In genomic region chr10:44148337-44149317, GRCm38 (mm10) we compare ENCODE assay signal across 8 mouse cellular contexts. TPM values are rescaled to one million over a fixed set of nuclear protein-coding genes. Genes with fewer than 3 reads are reported as not detected.
A peak's percentile ranks its signal among the peaks of the same experiment; 100 is the strongest.
DNase-seq lines count a peak whose midpoint lies in the region; TF ChIP-seq lines count a peak whose summit lies in the region.

Crybg1 (minus strand) TSS chr10:44148853.

- H3K4me1 ChIP-seq in ES-Bruce4 (ENCODE audit: control insufficient read depth, insufficient read depth, low read length), result no peaks in the 10 kb centered on the region
- H3K4me1 ChIP-seq in bone marrow, adult 2 months (ENCODE audit: control insufficient read depth, insufficient read depth, low read length), result no peaks in the 10 kb centered on the region
- no peaks in the 10 kb centered on the region for H3K4me1 ChIP-seq in embryonic fibroblast, embryonic 13.5 days (ENCODE audit: control insufficient read depth, insufficient read depth, low read length)

- TF ChIP-seq POLR2A in ES-Bruce4 (IDR thresholded peaks at IDR 0.05; ENCODE audit: insufficient read depth, low read length), result no peak
- no peak for TF ChIP-seq POLR2A in bone marrow, adult 2 months (IDR thresholded peaks at IDR 0.05; ENCODE audit: borderline replicate concordance, control insufficient read depth, low read depth, low read length)
- no peak for TF ChIP-seq POLR2A in embryonic fibroblast, embryonic 13.5 days (IDR thresholded peaks at IDR 0.05; ENCODE audit: low read depth, low read length)

- peak within 1 kb of the TSS; percentile 54 for H3K9ac ChIP-seq in ES-Bruce4 (ENCODE audit: low read depth, poor library complexity, severe bottlenecking)

- H3K36me3 ChIP-seq in ES-Bruce4 (ENCODE audit: control insufficient read depth, insufficient read depth, low read length, poor library complexity, severe bottlenecking), result no peaks in the 10 kb centered on the region

- 18% methylated on average over 53 of the region's 53 CpGs for WGBS in bone marrow, adult 2 months
- 5% methylated on average over 53 of the region's 53 CpGs for WGBS in large intestine, adult 2 months

- DNase-seq in heart, postnatal 14 days, result peak; percentile 33 to 58
- peak; percentile 29 for DNase-seq in large intestine, adult 2 months (ENCODE audit: low read depth, low spot score)
- peak; percentile 67 for DNase-seq in lung, postnatal 36 days
- peak; percentile 67 for DNase-seq in retina, postnatal 1 day
- DNase-seq in urinary bladder, adult 2 months (ENCODE audit: low spot score), result peak; percentile 91

- H3K9me3 ChIP-seq in ES-Bruce4 (replicated peaks; ENCODE audit: control insufficient read depth, insufficient read depth, low read length, poor library complexity, severe bottlenecking), result no peaks in the 10 kb centered on the region

- intact Hi-C loops in heart, postnatal 14 days (cut with DNase I), result no loop called here

- TF ChIP-seq EP300 in ES-Bruce4 (IDR thresholded peaks at IDR 0.05; ENCODE audit: insufficient read depth, low read depth, low read length), result 0 out of 2 replicates have a peak, but pooled peaks have one; percentile 23

- no peak within 1 kb of the TSS for H3K27ac ChIP-seq in ES-Bruce4 (ENCODE audit: insufficient read depth, low read length)
- H3K27ac ChIP-seq in bone marrow, adult 2 months (ENCODE audit: control insufficient read depth, insufficient read depth, low read depth, low read length, poor library complexity), result no peak within 1 kb of the TSS
- no peak within 1 kb of the TSS for H3K27ac ChIP-seq in embryonic fibroblast, embryonic 13.5 days (ENCODE audit: insufficient read depth, low read length)

- no peaks in the 10 kb centered on the region for H3K27me3 ChIP-seq in ES-Bruce4 (ENCODE audit: control insufficient read depth, insufficient read depth, low read length, poor library complexity, severe bottlenecking)

- peak within 1 kb of the TSS; percentile 58 for H3K4me3 ChIP-seq in ES-Bruce4 (ENCODE audit: low read depth, low read length)
- H3K4me3 ChIP-seq in bone marrow, adult 2 months (replicated peaks; ENCODE audit: control insufficient read depth, low read depth, low read length), result no peak within 1 kb of the TSS
- H3K4me3 ChIP-seq in embryonic fibroblast, embryonic 13.5 days (ENCODE audit: insufficient read depth, low read length), result no peak within 1 kb of the TSS

- peak; percentile 84 for TF ChIP-seq CTCF in ES-Bruce4 (IDR thresholded peaks at IDR 0.05; ENCODE audit: low read depth, low read length)
- TF ChIP-seq CTCF in bone marrow, adult 2 months (IDR thresholded peaks at IDR 0.05; ENCODE audit: control insufficient read depth, insufficient read depth, low read length), result peak; percentile 52
- TF ChIP-seq CTCF in embryonic fibroblast, embryonic 13.5 days (IDR thresholded peaks at IDR 0.05; ENCODE audit: borderline replicate concordance, insufficient read depth, low read length), result 0 out of 2 replicates have a peak, but pooled peaks have one; percentile 25

RNA-seq across cellular contexts. Expression of gene Crybg1, which starts in this region (rescaled TPM):
- 4.2 and 4.5 TPM in 2 replicates for polyA plus RNA-seq in ES-Bruce4 (2011; ENCODE audit: insufficient read depth, insufficient read length, low read depth, missing spikeins)
- polyA plus RNA-seq in bone marrow, adult 2 months (2011; ENCODE audit: insufficient read depth, insufficient read length, low replicate concordance, missing spikeins), result 3.1 and 3.2 TPM in 2 replicates
- 0.48 and 0.65 TPM in 2 replicates for polyA plus RNA-seq in embryonic fibroblast, embryonic 13.5 days (2011; ENCODE audit: insufficient read length, low read depth, missing spikeins)
- 1 to 10 TPM; 2.1 to 3.0 TPM for total RNA-seq in heart, postnatal 14 days (2021)
- 17.9 and 19.5 TPM in 2 replicates for polyA plus RNA-seq in large intestine, adult 2 months (2012; rRNA removed)
- 17.7 and 22.2 TPM in 2 replicates for polyA plus RNA-seq in urinary bladder, adult 2 months (2012; rRNA removed)

Comparison
In these comparisons a context has a peak if more than half of its experiments do, and no peak if none do; other contexts are left out.
1. CTCF ChIP-seq: peak in every context shown above with its lines; median percentile 84 in ES-Bruce4; 52 in bone marrow, adult 2 months; 25 in embryonic fibroblast, embryonic 13.5 days.
2. DNase-seq: peak in every context shown above with its lines; median percentile 91 in urinary bladder, adult 2 months; 67 in lung, postnatal 36 days; 67 in retina, postnatal 1 day; 46 in heart, postnatal 14 days; 29 in large intestine, adult 2 months.